Mouse (Mus musculus) ES-CJ7 (cell line): ENCODE results near the gene Bag6.

Experiments used
- DNase-seq: peaks from one replicate; pipeline ENCODE4 v3.0.0; 2011; ENCODE audit warnings: low read depth, low spot score

Gene Bag6

GRCm38 (mm10) chr17:35166352-35167035 is 31.5 kb downstream of the Bag6 start:
- peak; percentile 97 for DNase-seq

- no peak for DNase-seq
Measured at GRCm38 (mm10) chr17:35167794-35168193, 32.8 kb downstream of the Bag6 start.

- DNase-seq, result peak; percentile 85
Measured at GRCm38 (mm10) chr17:35168541-35169207, 33.7 kb downstream of the Bag6 start.

- DNase-seq, result no peak
Measured at GRCm38 (mm10) chr17:35172445-35173234, 37.7 kb downstream of the Bag6 start.

GRCm38 (mm10) chr17:35173329-35173728 is 38.4 kb downstream of the Bag6 start:
- no peak for DNase-seq

GRCm38 (mm10) chr17:35174201-35174977 is 39.4 kb downstream of the Bag6 start:
- no peak for DNase-seq

- DNase-seq, result no peak
Measured at GRCm38 (mm10) chr17:35175382-35175781, 40.4 kb downstream of the Bag6 start.

GRCm38 (mm10) chr17:35175968-35176367 is 41.0 kb downstream of the Bag6 start, which contains the start of gene Aif1:
TSS of gene Aif1 (minus strand) at chr17:35176068.
- no peak for DNase-seq

GRCm38 (mm10) chr17:35178528-35178927 is 43.5 kb downstream of the Bag6 start:
- peak; percentile 81 for DNase-seq

- no peak for DNase-seq
Measured at GRCm38 (mm10) chr17:35180093-35180492, 45.1 kb downstream of the Bag6 start.

GRCm38 (mm10) chr17:35185639-35186611 is 50.9 kb downstream of the Bag6 start:
- peak; percentile 92 for DNase-seq

GRCm38 (mm10) chr17:35186681-35187080 is 51.7 kb downstream of the Bag6 start:
- DNase-seq, result peak; percentile 95

GRCm38 (mm10) chr17:35187345-35187744 is 52.4 kb downstream of the Bag6 start:
- DNase-seq, result no peak

- no peak for DNase-seq
Measured at GRCm38 (mm10) chr17:35187959-35188610, 53.1 kb downstream of the Bag6 start, which contains the start of gene Lst1. TSS of gene Lst1 (minus strand) at chr17:35188439.

GRCm38 (mm10) chr17:35189186-35189585 is 54.2 kb downstream of the Bag6 start:
- no peak for DNase-seq

- no peak for DNase-seq
Measured at GRCm38 (mm10) chr17:35190096-35190495, 55.1 kb downstream of the Bag6 start.

- no peak for DNase-seq
Measured at GRCm38 (mm10) chr17:35191723-35192122, 56.7 kb downstream of the Bag6 start.

GRCm38 (mm10) chr17:35192924-35193323 is 57.9 kb downstream of the Bag6 start:
- DNase-seq, result no peak

GRCm38 (mm10) chr17:35193881-35194843 is 59.2 kb downstream of the Bag6 start, which contains the start of gene Ltb:
TSS of gene Ltb (plus strand) at chr17:35194439.
- DNase-seq, result no peak
